Mouse (Mus musculus): Measurements from ENCODE around the gene Pald1. TPM values are rescaled to one million over a fixed set of nuclear protein-coding genes. Genes with fewer than 3 reads are reported as not detected.

The Pald1 gene
- total RNA-seq, 2 experiments from 2014 or later = 4.0 to 7.2 TPM

DNA sequence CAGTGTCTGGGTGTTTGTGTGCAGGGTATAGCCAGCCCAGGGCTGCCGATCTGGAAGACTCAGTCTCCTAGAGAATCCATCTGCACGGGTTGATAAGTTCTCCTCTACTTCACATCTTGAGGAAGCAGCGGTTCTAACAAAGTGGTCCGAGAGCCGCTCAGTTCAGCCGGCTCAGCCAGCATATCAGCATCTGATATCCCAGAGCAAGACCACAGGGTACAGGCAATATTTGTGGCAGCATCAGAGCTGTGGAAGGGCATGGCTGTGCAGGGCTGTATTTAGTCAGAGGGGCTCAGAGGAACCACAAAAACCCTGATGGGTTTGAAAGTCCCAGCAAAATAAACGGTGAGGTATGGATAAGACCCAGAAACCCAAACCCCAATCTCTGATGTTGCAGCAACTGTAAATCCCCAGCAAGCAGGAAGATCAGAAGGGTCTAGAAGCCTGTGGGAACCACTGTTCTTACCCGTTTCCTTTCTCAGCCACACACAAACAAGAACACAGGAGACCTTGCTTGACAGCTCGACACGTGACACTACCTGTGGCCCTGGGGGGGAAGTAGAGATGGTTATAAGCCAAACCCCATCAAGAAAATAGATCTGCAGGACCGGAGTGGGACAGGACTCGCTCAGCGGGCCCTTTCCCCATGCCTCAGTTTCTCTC, 77.3 kb downstream of the Pald1 start:
- no peak for TF ChIP-seq CTCF (IDR thresholded peaks at IDR 0.05)
- no peak for DNase-seq
- H3K27ac ChIP-seq = no peak overlapping the region
- intact Hi-C loops (cut with DNase I) = no loop called here
- no peak overlapping the region for H3K4me3 ChIP-seq

DNA sequence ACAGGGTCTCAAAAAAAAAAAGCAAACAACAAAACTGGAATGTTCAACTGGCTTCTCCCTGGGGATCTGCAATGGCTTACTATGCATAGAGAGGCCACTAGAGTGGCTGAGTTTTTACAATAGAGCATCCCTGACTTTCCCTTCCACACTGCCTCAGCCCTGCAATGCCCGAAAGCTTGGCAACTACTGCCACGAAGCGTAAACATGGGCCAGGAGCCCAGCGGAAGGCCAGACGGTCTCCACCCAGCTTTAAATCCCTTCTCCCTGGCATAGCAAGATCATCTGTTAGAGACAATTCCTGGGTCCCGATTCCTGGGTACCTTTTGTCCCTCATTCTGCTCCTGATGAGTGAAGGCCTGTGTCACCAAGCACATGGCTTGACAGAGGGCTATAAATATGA, 79.3 kb downstream of the Pald1 start:
- intact Hi-C loops (cut with DNase I) = no loop called here
- Histone ChIP-seq H3K27ac (no peak overlapping the region), H3K4me3 (no peak overlapping the region)
- TF ChIP-seq CTCF (IDR thresholded peaks at IDR 0.05) = no peak
- no peak for DNase-seq

DNA sequence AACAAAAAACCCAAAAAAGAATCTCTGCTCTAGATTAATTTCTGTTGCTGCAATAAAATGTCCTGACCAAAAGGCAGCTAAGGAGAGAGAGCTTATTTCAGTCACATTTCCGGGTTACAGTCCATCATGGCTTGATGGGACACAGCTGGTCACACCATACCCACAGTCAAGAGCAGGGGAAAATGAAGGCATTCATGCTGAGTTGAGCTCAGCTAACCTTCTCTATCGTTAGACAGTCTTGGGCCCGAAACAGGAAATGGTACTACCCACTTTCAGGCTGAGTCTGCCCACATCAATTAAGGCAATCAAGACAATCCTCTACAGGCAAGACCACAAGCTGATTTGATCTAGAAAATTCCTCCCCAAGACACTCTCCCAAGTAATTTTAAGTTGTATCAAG, 82.3 kb downstream of the Pald1 start:
- no peak overlapping the region for H3K4me3 ChIP-seq
- DNase-seq = no peak
- TF ChIP-seq CTCF (IDR thresholded peaks at IDR 0.05) = no peak
- intact Hi-C loops (cut with DNase I) = no loop called here
- H3K27ac ChIP-seq = no peak overlapping the region

DNA sequence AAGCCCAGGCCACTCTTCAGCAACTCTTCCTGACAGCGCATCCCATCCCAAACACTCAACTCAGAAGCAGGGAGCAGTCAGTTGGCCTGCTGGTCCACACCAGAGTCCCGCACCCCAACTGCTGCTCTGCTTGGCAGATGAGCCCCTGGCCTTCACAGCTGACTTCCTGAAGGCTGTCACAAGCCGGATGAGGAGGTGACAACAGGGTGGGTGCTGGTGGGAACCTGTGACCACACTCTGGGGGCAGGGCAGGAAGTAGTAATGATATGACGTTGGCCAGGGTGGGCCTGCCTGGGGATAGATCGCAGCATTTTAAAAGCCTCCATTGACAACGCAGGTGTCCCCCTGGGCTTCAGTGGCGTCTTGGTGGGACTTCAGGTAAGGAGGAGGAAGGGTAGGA, 85.9 kb downstream of the Pald1 start, which contains the start of gene Prf1:
Prf1 (plus strand) TSS at position 357 of the 400 bp plus-strand sequence.
- no peak for TF ChIP-seq CTCF (IDR thresholded peaks at IDR 0.05)
- Histone ChIP-seq H3K4me3 (no peak within 1 kb of the TSS), H3K27ac (no peak within 1 kb of the TSS)
- no peak for DNase-seq
- intact Hi-C loops (cut with DNase I) = no loop called here

DNA sequence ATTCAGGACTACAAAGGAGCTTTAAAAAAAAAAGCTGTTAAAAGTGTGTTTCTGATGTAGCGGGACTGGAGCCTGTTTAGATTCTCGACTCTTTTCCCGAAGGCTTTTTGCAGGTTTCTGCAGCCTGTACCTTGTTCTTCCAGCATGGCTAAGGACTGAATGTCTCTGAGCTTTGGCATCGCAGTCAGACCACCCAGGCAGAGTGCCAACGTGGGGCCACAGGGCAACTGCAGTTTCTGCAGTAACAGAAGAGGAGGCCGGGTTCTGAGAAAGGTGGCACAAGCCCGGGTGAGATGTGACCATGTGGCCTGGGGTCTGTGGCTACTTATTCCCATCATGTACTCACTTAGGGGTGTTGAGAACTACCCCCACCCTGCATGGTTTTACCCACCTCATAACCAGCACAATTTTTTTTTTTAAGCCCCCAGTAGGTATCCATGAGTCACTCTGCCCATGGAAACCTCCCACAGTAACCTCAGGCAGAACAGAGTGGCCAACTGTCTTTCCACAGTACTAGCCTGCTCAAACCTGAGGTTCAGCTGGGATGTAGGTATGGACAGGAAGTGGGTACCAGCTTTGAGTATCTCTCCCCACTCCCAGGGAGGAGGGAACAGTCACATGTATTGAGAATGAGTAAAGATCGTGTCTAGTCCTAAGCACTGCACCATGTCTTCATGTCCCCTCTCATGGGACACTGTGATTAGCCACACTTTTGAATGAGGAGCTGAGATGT, 86.5 kb downstream of the Pald1 start:
- no peak for TF ChIP-seq CTCF (IDR thresholded peaks at IDR 0.05)
- Histone ChIP-seq H3K4me3 (no peak overlapping the region), H3K27ac (no peak overlapping the region)
- no peak for DNase-seq
- intact Hi-C loops (cut with DNase I) = no loop called here

DNA sequence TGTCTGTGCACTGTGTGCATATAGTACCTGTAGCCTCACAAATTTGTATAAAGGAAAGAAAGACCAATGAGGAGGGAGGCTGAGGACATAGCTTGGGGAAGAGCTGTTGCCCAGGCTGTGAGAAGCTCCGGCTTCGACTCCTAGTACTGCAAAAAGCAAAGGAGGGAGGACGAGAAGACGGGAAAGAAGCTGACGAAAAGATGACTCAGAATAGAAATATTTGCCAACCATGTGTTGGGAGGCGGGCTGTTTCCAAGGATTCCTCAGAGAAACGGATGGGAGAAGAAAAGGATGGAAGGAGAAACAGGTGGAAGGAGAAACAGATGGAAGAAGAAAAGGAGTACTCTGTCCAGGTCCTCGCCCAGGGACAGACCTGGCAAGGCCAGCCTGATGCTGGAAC, 89.1 kb downstream of the Pald1 start:
- DNase-seq = no peak
- intact Hi-C loops (cut with DNase I) = no loop called here

DNA sequence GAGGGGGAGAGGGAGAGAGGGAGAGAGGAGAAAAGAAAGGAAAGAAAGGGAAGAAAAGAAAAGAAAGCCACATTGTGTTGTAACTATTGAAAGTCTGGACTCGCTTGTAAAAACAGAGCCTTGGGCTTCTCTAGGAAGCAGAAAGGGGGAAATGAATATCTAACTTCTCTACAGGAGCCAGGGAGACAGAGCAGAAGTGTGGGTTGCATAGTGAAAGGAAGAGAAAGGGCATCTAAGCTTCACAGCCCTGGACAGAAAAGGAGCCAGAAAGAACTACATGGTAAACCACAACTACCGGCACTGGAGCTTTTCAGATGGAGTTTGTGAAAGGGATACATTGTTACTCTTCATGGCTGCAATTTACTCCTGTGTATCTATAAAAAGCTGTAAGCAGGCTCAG, 92.9 kb downstream of the Pald1 start:
- Histone ChIP-seq H3K4me3 (no peak overlapping the region), H3K27ac (peak overlapping the region; percentile 70)
- no peak for DNase-seq
- no peak for TF ChIP-seq CTCF (IDR thresholded peaks at IDR 0.05)
- intact Hi-C loops (cut with DNase I) = no loop called here

More for the DNA sequence above, 89.1 kb downstream of the Pald1 start:
- Histone ChIP-seq H3K4me3 (no peak overlapping the region), H3K27ac (no peak overlapping the region)
- no peak for TF ChIP-seq CTCF (IDR thresholded peaks at IDR 0.05)

DNA sequence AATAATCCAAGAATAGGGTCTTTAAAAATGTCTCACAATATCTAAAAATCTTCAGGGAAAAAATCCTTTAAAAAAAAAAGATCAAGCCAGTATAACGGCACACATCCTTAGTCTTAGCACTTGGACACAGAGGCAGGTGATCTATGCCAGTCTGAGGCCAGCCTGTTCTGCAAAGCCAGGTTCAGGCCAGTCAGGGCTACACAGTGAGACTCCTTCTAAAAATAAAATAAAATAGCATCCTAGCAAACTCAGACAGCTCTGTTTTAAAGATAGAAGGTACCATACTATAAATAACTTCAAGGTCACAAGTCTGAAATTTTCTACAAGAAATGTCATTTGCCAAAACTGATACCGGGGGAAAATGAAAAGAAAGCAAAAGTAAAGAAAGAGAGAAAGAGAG, 93.3 kb downstream of the Pald1 start:
- no peak for DNase-seq
- no peak for TF ChIP-seq CTCF (IDR thresholded peaks at IDR 0.05)
- intact Hi-C loops (cut with DNase I) = no loop called here
- no peak overlapping the region for H3K4me3 ChIP-seq
- H3K27ac ChIP-seq = peak overlapping the region; percentile 70

DNA sequence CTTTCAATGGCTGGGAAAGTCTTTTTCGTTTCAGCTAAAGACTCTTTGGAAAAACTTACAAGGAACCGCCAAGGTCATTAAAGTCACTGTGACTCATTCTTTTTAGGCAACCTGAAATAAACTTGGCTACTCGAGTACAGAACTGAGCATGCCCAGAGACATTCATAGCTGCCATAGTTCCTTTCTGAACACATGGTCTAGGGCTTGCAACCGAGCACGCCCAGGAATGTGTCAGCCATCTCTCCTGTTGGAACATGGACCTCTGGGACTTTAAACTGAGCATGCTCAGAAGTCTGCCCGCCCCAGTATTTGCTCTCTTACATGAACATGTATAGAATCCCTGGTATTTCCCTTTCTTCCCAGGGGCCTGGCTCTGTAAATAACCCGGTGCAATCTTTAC, 97.1 kb downstream of the Pald1 start:
- intact Hi-C loops (cut with DNase I) = no loop called here
- peak overlapping the region; percentile 84 for H3K27ac ChIP-seq
- peak overlapping the region; percentile 55 for H3K4me3 ChIP-seq
- TF ChIP-seq CTCF (IDR thresholded peaks at IDR 0.05) = no peak
- DNase-seq = peak; percentile 56

DNA sequence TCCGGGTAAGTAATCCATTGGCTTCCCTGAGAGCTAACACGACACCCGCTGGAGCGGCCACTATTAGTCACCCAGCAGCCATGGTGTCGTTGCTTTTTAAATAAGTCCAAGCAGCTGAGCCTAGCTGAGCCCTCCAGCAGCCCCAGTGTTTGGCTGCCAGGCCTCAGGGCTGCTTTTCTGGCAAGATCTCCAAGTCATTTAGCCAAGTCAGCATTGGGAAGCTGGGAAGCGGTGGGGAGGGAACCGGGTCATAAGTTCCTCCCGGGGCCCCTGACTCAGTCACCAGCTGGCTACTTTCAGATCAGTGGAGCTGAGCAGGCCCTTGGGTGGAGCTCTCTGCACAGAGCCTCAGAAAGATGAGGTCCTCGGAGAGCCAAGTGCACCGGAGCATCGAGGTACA, 98.1 kb downstream of the Pald1 start:
- DNase-seq = peak; percentile 83
- intact Hi-C loops (cut with DNase I) = no loop called here
- Histone ChIP-seq H3K27ac (peak overlapping the region; percentile 84), H3K4me3 (peak overlapping the region; percentile 55)
- no peak for TF ChIP-seq CTCF (IDR thresholded peaks at IDR 0.05)

DNA sequence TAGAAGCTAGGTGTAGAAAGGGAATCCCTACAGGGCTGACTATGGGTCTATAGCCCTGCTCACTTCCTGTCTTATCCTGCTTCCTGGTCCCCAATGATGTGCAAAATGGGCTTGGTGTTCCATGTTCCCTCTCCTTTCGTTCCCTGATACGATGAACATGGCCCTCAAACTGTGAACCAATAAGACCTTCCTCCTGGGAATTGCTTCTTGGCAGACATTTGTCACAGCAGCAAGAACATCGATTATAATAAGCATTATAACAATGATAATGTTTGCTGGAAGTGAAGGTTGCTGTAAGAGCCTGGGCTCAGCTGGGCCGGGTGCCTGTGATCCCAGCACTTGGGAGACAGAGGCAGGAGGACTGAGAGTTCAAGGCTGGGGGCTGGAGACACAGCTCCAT, 99.0 kb downstream of the Pald1 start:
- intact Hi-C loops (cut with DNase I) = no loop called here
- Histone ChIP-seq H3K4me3 (no peak overlapping the region), H3K27ac (peak overlapping the region; percentile 84)
- no peak for DNase-seq
- no peak for TF ChIP-seq CTCF (IDR thresholded peaks at IDR 0.05)

DNA sequence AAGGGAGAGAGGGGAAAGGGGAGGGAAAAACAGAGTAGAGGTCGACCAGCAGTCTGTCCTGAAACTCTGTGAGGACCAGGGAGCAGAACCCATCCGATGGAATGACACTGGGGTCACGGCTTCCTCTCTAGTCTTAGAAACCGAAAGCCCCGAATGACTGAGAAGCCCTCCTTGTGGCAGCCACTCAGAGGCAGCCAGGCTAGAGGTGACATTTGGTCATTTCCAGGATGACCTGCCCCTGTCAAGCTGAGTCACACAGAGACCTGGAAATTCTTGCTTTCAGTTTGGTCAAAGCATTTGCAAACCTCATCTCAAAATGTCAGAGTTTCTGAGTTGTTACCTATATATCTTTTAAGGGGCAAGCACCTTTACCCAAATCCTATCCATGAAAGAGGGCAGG, 102.2 kb downstream of the Pald1 start:
- intact Hi-C loops (cut with DNase I) = no loop called here
- Histone ChIP-seq H3K4me3 (no peak overlapping the region), H3K27ac (no peak overlapping the region)
- TF ChIP-seq CTCF (IDR thresholded peaks at IDR 0.05) = no peak
- no peak for DNase-seq

DNA sequence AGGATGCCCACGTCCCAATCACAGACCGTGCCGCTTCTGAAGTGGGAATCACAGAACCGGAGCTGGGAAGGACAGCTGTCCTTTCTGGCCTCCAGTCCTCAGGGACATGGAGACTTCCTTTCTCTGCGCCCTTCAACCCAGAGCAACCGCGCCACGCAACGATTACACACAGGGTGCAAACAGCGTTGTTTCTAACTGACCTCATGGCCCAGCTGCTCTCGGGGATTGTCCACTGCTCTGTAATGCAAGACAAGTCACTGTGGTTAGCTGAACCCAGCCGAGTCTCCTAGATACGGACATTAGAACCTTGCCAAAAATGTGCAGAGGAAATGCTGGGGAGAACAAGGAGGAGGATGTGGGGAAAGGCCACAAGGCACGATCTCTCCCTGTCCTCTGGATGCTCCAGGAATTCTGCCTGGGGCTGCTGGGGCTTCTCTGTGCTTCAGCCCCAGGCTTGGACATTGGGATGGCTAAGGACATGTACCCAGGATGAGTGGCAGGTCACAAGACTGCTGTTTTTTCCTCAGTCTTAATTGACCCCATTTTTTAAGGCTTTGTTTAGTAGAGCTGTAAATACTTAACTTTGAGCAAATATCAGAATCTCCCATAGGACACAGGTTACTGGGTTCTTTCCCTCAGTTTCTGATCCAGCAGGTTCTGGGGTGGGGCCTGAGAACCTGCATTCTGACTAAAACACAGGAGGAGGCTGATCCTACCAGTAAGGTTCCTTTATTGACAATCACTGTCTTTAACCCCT, 105.2 kb downstream of the Pald1 start:
- intact Hi-C loops (cut with DNase I) = loop anchor here (5.0 kb wide), 1 partner anchor 66 kb away; no protein-coding TSS in a partner anchor
- Histone ChIP-seq H3K4me3 (peak overlapping the region; percentile 45), H3K27ac (peak overlapping the region; percentile 72)
- peak; percentile 79 for DNase-seq
- no peak for TF ChIP-seq CTCF (IDR thresholded peaks at IDR 0.05)
